Mouse (Mus musculus) brain, embryonic 14.5 days (tissue): Measurements from ENCODE around the gene Usp29.
"Not testable (repeated sequence)": the region's sequence is repeated elsewhere in the genome, so short reads cannot be mapped to it uniquely, and the experiment has no call there.

Source experiments
- CTCF ChIP-seq: fragments of 200-500 bp; IDR thresholded peaks from 2 replicates; pipeline ENCODE4 v1.5.1; 2012; ENCODE audit warnings: inconsistent platforms, mild to moderate bottlenecking, moderate library complexity, borderline replicate concordance; ENCODE audit not compliant: insufficient read depth, insufficient read length; ENCODE audit errors: extremely low read depth
- POLR2A ChIP-seq: fragments of 200-500 bp; IDR thresholded peaks from 2 replicates; pipeline ENCODE4 v1.6.1; 2012; ENCODE audit warnings: mild to moderate bottlenecking, inconsistent platforms, borderline replicate concordance; ENCODE audit not compliant: poor library complexity, insufficient read depth, insufficient read length, severe bottlenecking; ENCODE audit errors: extremely low read depth

- TF ChIP-seq POLR2A, CTCF: not testable (repeated sequence)
Observed at GRCm38 (mm10) chr7:6878849-6879248, 148.5 kb downstream of the Usp29 start.
